7 mouse cellular contexts compared by ENCODE assay signal in genomic region chr9:65676358-65677118, GRCm38 (mm10). TPM values are rescaled to one million over a fixed set of nuclear protein-coding genes. Genes with fewer than 3 reads are reported as not detected.
DNase-seq lines count a peak whose midpoint lies in the region; ATAC-seq lines count a peak whose summit lies in the region.

No protein-coding gene starts in this region.

- H3K4me2 ChIP-seq in limb, embryonic 11.5 days (ENCODE audit: low read depth, severe bottlenecking), result peak overlapping the region; percentile 93
- H3K4me2 ChIP-seq in midbrain, embryonic 14.5 days (ENCODE audit: low read length), result peak overlapping the region; percentile 90

- peak; percentile 99 for DNase-seq in adrenal gland, postnatal 10 days
- peak; percentile 99 for DNase-seq in embryonic facial prominence, embryonic 10.5 days (ENCODE audit: low spot score)
- peak; percentile 100 for DNase-seq in heart, adult 11 months
- peak; percentile 97 for DNase-seq in kidney, adult 18-20 months
- DNase-seq in limb, embryonic 11.5 days (ENCODE audit: low spot score), result peak; percentile 99
- peak; percentile 99 for DNase-seq in midbrain, embryonic 14.5 days
- DNase-seq in spleen, adult 18-20 months, result peak; percentile 92 to 97

- peaks cover 56% of the 10 kb centered on the region for H3K4me1 ChIP-seq in embryonic facial prominence, embryonic 10.5 days
- peaks cover 34% of the 10 kb centered on the region for H3K4me1 ChIP-seq in limb, embryonic 11.5 days (ENCODE audit: control insufficient read depth, insufficient read depth, low read length)
- H3K4me1 ChIP-seq in midbrain, embryonic 14.5 days (ENCODE audit: control insufficient read depth, insufficient read depth, low read length), result peaks cover 48% of the 10 kb centered on the region

- peak overlapping the region; percentile 84 for H3K4me3 ChIP-seq in embryonic facial prominence, embryonic 10.5 days
- peak overlapping the region; percentile 78 for H3K4me3 ChIP-seq in limb, embryonic 11.5 days (ENCODE audit: low read depth, low read length)
- peak overlapping the region; percentile 65 for H3K4me3 ChIP-seq in midbrain, embryonic 14.5 days (replicated peaks; ENCODE audit: low read depth, low read length)

- H3K9me3 ChIP-seq in embryonic facial prominence, embryonic 10.5 days, result no peaks in the 10 kb centered on the region
- H3K9me3 ChIP-seq in limb, embryonic 11.5 days (ENCODE audit: control insufficient read depth, low read length), result no peaks in the 10 kb centered on the region
- H3K9me3 ChIP-seq in midbrain, embryonic 14.5 days (ENCODE audit: control insufficient read depth, low read length), result no peaks in the 10 kb centered on the region

- H3K27ac ChIP-seq in embryonic facial prominence, embryonic 10.5 days (replicated peaks), result peak overlapping the region; percentile 93
- H3K27ac ChIP-seq in limb, embryonic 11.5 days (replicated peaks; ENCODE audit: low read depth, low read length), result 0 out of 2 replicates have a peak overlapping the region, but pooled peaks have one; percentile 30
- peak overlapping the region; percentile 83 for H3K27ac ChIP-seq in midbrain, embryonic 14.5 days (replicated peaks; ENCODE audit: low read depth, low read length)

- ATAC-seq in limb, embryonic 11.5 days (ENCODE audit: insufficient number of reproducible peaks, low FRiP score, low TSS enrichment, low read depth), result peak; percentile 92
- peak; percentile 97 for ATAC-seq in midbrain, embryonic 14.5 days (ENCODE audit: low FRiP score, low TSS enrichment)

- no peaks in the 10 kb centered on the region; the same call in 1 of the 2 replicates for H3K36me3 ChIP-seq in embryonic facial prominence, embryonic 10.5 days (replicated peaks)
- H3K36me3 ChIP-seq in limb, embryonic 11.5 days (ENCODE audit: control insufficient read depth, insufficient read depth, low read length), result no peaks in the 10 kb centered on the region
- H3K36me3 ChIP-seq in midbrain, embryonic 14.5 days (ENCODE audit: control insufficient read depth, insufficient read depth, low read length), result no peaks in the 10 kb centered on the region

- H3K27me3 ChIP-seq in embryonic facial prominence, embryonic 10.5 days (replicated peaks; ENCODE audit: low read depth, poor library complexity, severe bottlenecking), result no peaks in the 10 kb centered on the region
- H3K27me3 ChIP-seq in limb, embryonic 11.5 days (ENCODE audit: control insufficient read depth, insufficient read depth, low read length), result no peaks in the 10 kb centered on the region
- H3K27me3 ChIP-seq in midbrain, embryonic 14.5 days (ENCODE audit: control insufficient read depth, insufficient read depth, low read length), result no peaks in the 10 kb centered on the region

- H3K9ac ChIP-seq in limb, embryonic 11.5 days (ENCODE audit: low read length), result peak overlapping the region; percentile 69
- H3K9ac ChIP-seq in midbrain, embryonic 14.5 days (replicated peaks; ENCODE audit: low read length), result peak overlapping the region; percentile 84

- whole genome bisulfite sequencing in embryonic facial prominence, embryonic 10.5 days, result under 1% methylated on average over 51 of the region's 51 CpGs
- WGBS in limb, embryonic 11.5 days, result 0% methylated on average over 32 of the region's 51 CpGs
- under 1% methylated on average over 50 of the region's 51 CpGs for WGBS in midbrain, embryonic 14.5 days

RNA-seq across cellular contexts. Expression of gene Oaz2, which starts 8.7 kb away (rescaled TPM):
- total RNA-seq in adrenal gland, postnatal 10 days (2021), result 100 to 1,000 TPM; 148 to 194 TPM
- polyA plus RNA-seq in embryonic facial prominence, embryonic 10.5 days (2016; fragmentation: Nextera tagmentation; extraction: Ambion mirVana), result 251 and 270 TPM in 2 replicates
- 254 and 261 TPM in 2 replicates for polyA plus RNA-seq in limb, embryonic 11.5 days (2014; fragmentation: Nextera tagmentation; extraction: Ambion mirVana)
- 258 and 300 TPM in 2 replicates for polyA plus RNA-seq in midbrain, embryonic 14.5 days (2014; fragmentation: Nextera tagmentation; extraction: Ambion mirVana)

RNA-seq across cellular contexts. Expression of gene Rbpms2, which starts 47.1 kb away (rescaled TPM):
- 10 to 100 TPM; 49.7 to 61.5 TPM for total RNA-seq in adrenal gland, postnatal 10 days (2021)
- 26.2 and 26.4 TPM in 2 replicates for polyA plus RNA-seq in embryonic facial prominence, embryonic 10.5 days (2016; fragmentation: Nextera tagmentation; extraction: Ambion mirVana)
- polyA plus RNA-seq in limb, embryonic 11.5 days (2014; fragmentation: Nextera tagmentation; extraction: Ambion mirVana), result 29.7 and 31.5 TPM in 2 replicates
- polyA plus RNA-seq in midbrain, embryonic 14.5 days (2014; fragmentation: Nextera tagmentation; extraction: Ambion mirVana), result 2.4 and 3.5 TPM in 2 replicates

Comparison
In these comparisons a context has a peak if more than half of its experiments do, and no peak if none do; other contexts are left out.
1. Peak in every context shown above with its lines: DNase-seq, ATAC-seq, H3K4me3 ChIP-seq and H3K27ac ChIP-seq.
2. H3K27ac ChIP-seq: peak in every context shown above with its lines; median percentile 93 in embryonic facial prominence, embryonic 10.5 days; 83 in midbrain, embryonic 14.5 days; 30 in limb, embryonic 11.5 days.